Mouse (Mus musculus): ENCODE data around the gene Defa34. TPM values are rescaled to one million over a fixed set of nuclear protein-coding genes. Genes with fewer than 3 reads are reported as not detected.

Gene Defa34
- not detected for polyA plus RNA-seq (2012; fragmentation: generic; extraction: Trizol)

DNA sequence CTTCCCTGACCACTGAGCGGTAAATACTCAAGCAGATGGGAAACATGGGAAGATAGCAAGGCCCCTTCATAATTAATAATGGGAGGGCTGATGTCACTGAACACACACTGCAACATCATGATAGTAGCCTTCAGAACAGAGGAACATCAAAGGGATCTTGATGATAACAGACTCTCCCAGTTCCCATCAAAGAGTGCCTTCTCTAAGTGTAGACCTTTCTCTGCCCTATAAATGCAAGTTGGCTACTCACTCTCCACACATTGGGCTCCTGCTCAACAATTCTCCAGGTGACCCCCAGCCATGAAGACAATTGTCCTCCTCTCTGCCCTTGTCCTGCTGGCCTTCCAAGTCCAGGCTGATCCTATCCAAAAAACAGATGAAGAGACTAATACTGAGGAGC is at the start of gene Defa34:
Gene Defa34 (plus strand): TSS at position 301 of the 400 bp plus-strand sequence.

GRCm38 (mm10) chr8:21617883-21618282 is 47.7 kb upstream of the Defa34 start, which contains the start of gene Defa26:
TSS of gene Defa26 (plus strand) at chr8:21618183.

DNA sequence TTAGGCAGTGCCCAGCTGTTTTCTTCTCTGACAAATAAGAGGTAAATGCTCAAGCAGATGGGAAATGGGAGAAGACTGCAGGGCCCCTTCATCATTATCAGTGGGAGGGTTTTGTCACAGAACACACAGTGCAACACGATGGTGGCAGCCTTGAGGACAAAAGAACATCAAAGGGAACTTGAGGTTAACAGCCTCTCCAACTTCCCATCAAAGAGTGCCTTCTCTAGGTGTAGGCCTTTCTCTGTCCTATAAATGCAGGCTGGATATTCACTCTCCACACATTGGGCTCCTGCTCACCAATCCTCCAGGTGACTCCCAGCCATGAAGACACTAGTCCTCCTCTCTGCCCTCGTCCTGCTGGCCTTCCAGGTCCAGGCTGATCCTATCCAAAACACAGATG is 10.1 kb upstream of the Defa34 start, which contains the start of gene Defa17:
Gene Defa17 (plus strand): TSS at position 301 of the 400 bp plus-strand sequence.

GRCm38 (mm10) chr8:21703545-21703944 is 37.9 kb downstream of the Defa34 start, which contains the start of gene AY761184:
TSS of gene AY761184 (minus strand) at chr8:21703645.

Other genes starting within 250 kb of the Defa34 start
- gene Defa36, start 238.4 kb upstream of the Defa34 start, polyA plus RNA-seq (2012; fragmentation: generic; extraction: Trizol), result not detected
- not detected for gene Gm7849, start 209.2 kb upstream of the Defa34 start, polyA plus RNA-seq (2012; fragmentation: generic; extraction: Trizol)
- not detected for gene Defa20, start 156.5 kb upstream of the Defa34 start, polyA plus RNA-seq (2012; fragmentation: generic; extraction: Trizol)
- not detected for gene Defa32, start 136.8 kb upstream of the Defa34 start, polyA plus RNA-seq (2012; fragmentation: generic; extraction: Trizol)
- gene Defa37, start 100.4 kb upstream of the Defa34 start, polyA plus RNA-seq (2012; fragmentation: generic; extraction: Trizol), result not detected
- gene Defa28, start 82.8 kb upstream of the Defa34 start, polyA plus RNA-seq (2012; fragmentation: generic; extraction: Trizol), result not detected
- gene Gm7861, start 71.3 kb upstream of the Defa34 start, polyA plus RNA-seq (2012; fragmentation: generic; extraction: Trizol), result not detected
- not detected for gene Defa26, start 47.6 kb upstream of the Defa34 start, polyA plus RNA-seq (2012; fragmentation: generic; extraction: Trizol)
- gene Defa17, start 10.0 kb upstream of the Defa34 start, polyA plus RNA-seq (2012; fragmentation: generic; extraction: Trizol), result not detected
- gene AY761184, start 37.8 kb downstream of the Defa34 start, polyA plus RNA-seq (2012; fragmentation: generic; extraction: Trizol), result not detected
- not detected for gene Defa24, start 68.7 kb downstream of the Defa34 start, polyA plus RNA-seq (2012; fragmentation: generic; extraction: Trizol)
- not detected for gene Defb50, start 157.7 kb downstream of the Defa34 start, polyA plus RNA-seq (2012; fragmentation: generic; extraction: Trizol)
- gene Defb2, start 174.1 kb downstream of the Defa34 start, polyA plus RNA-seq (2012; fragmentation: generic; extraction: Trizol), result not detected
- gene Defb10, start 193.1 kb downstream of the Defa34 start, polyA plus RNA-seq (2012; fragmentation: generic; extraction: Trizol), result not detected
- gene Defb9, start 219.6 kb downstream of the Defa34 start, polyA plus RNA-seq (2012; fragmentation: generic; extraction: Trizol), result not detected
- gene Defb11, start 240.6 kb downstream of the Defa34 start, polyA plus RNA-seq (2012; fragmentation: generic; extraction: Trizol), result not detected

Data from C3H10T1/2 (cell line).